Mouse (Mus musculus) testis, adult 2 months (tissue): ENCODE results near the gene Dynlt1c.
"Not testable (repeated sequence)": the region's sequence is repeated elsewhere in the genome, so short reads cannot be mapped to it uniquely, and the experiment has no call there.

Experiments used
- CTCF ChIP-seq: fragments of 200-500 bp; IDR thresholded peaks from 2 replicates; pipeline ENCODE4 v1.5.1; 2012; ENCODE audit warnings: low read depth, mild to moderate bottlenecking, inconsistent platforms, low read length, moderate library complexity; ENCODE audit not compliant: control insufficient read depth, insufficient read depth, insufficient replicate concordance
- POLR2A ChIP-seq: fragments of 200-500 bp; IDR thresholded peaks from 2 replicates; pipeline ENCODE4 v1.6.1; 2012; ENCODE audit warnings: low read depth, mild to moderate bottlenecking, inconsistent platforms, low read length, moderate library complexity; ENCODE audit not compliant: control insufficient read depth

GRCm38 (mm10) chr17:6644210-6644609, 42.7 kb downstream of the Dynlt1c start:
- TF ChIP-seq CTCF, POLR2A: not testable (repeated sequence)
